Mouse (Mus musculus) brown adipose tissue, adult 24 weeks (tissue): ENCODE results near the gene Rev1. TPM values are rescaled to one million over a fixed set of nuclear protein-coding genes. Genes with fewer than 3 reads are reported as not detected.

Source experiments
- H3K27ac ChIP-seq: fragments of 200-500 bp; replicated peaks from 2 replicates; pipeline ENCODE4 v1.5.1; 2012; ENCODE audit warnings: low read depth, mild to moderate bottlenecking, low read length
- H3K4me1 ChIP-seq: fragments of 200-500 bp; 2 replicates; pipeline ENCODE4 v1.6.1; 2012; ENCODE audit warnings: low read length, mixed read lengths; ENCODE audit not compliant: control insufficient read depth, insufficient read depth, insufficient read length
- H3K4me3 ChIP-seq: fragments of 200-500 bp; 2 replicates; pipeline ENCODE4 v1.5.1; 2012; ENCODE audit warnings: low read depth, mild to moderate bottlenecking, low read length, moderate library complexity; ENCODE audit not compliant: insufficient read depth
- polyA plus RNA-seq: library from polyadenylated mRNA; stranded (reverse); fragments of >200 nt; gene quantifications from 2 replicates; pipeline ENCODE4 v1.2.4, GENCODE M21; 2012; ENCODE audit not compliant: missing spikeins, insufficient read depth, insufficient read length

The Rev1 gene
- polyA plus RNA-seq = 8.8 and 11.0 TPM in 2 replicates

GRCm38 (mm10) chr1:38129501-38130267, at the start of gene Rev1:
Rev1 (minus strand) TSS chr1:38129801.
- H3K4me1 ChIP-seq = peaks cover 8% of the 10 kb centered on the region
- peak within 1 kb of the TSS; percentile 77 for H3K4me3 ChIP-seq
- peak within 1 kb of the TSS; percentile 74 for H3K27ac ChIP-seq

- Histone ChIP-seq H3K27ac (no peak overlapping the region), H3K4me3 (no peak overlapping the region), H3K4me1 (no peaks in the 10 kb centered on the region)
Observed at GRCm38 (mm10) chr1:38178929-38179328, 49.3 kb upstream of the Rev1 start.

- H3K4me3 ChIP-seq = no peak overlapping the region
Observed at GRCm38 (mm10) chr1:38176077-38176476, 46.5 kb upstream of the Rev1 start.

GRCm38 (mm10) chr1:38171874-38172273, 42.3 kb upstream of the Rev1 start:
- Histone ChIP-seq H3K27ac (no peak overlapping the region), H3K4me3 (no peak overlapping the region), H3K4me1 (no peaks in the 10 kb centered on the region)

More at GRCm38 (mm10) chr1:38176077-38176476, 46.5 kb upstream of the Rev1 start:
- Histone ChIP-seq H3K4me1 (no peaks in the 10 kb centered on the region), H3K27ac (no peak overlapping the region)

- H3K4me3 ChIP-seq = no peak overlapping the region
- H3K27ac ChIP-seq = no peak overlapping the region
- H3K4me1 ChIP-seq = no peaks in the 10 kb centered on the region
Observed at GRCm38 (mm10) chr1:38165696-38166095, 36.1 kb upstream of the Rev1 start.

GRCm38 (mm10) chr1:38150086-38150485, 20.5 kb upstream of the Rev1 start:
- H3K27ac ChIP-seq = no peak overlapping the region
- H3K4me3 ChIP-seq = no peak overlapping the region

GRCm38 (mm10) chr1:38146008-38146407, 16.4 kb upstream of the Rev1 start:
- Histone ChIP-seq H3K4me1 (no peaks in the 10 kb centered on the region), H3K4me3 (no peak overlapping the region), H3K27ac (no peak overlapping the region)

More at GRCm38 (mm10) chr1:38150086-38150485, 20.5 kb upstream of the Rev1 start:
- no peaks in the 10 kb centered on the region for H3K4me1 ChIP-seq

- no peak overlapping the region for H3K27ac ChIP-seq
- H3K4me3 ChIP-seq = no peak overlapping the region
- no peaks in the 10 kb centered on the region for H3K4me1 ChIP-seq
Observed at GRCm38 (mm10) chr1:38141371-38141770, 11.8 kb upstream of the Rev1 start.

- Histone ChIP-seq H3K4me1 (no peaks in the 10 kb centered on the region), H3K4me3 (no peak overlapping the region), H3K27ac (no peak overlapping the region)
Observed at GRCm38 (mm10) chr1:38140911-38141310, 11.3 kb upstream of the Rev1 start.

GRCm38 (mm10) chr1:38139396-38139795, 9.8 kb upstream of the Rev1 start:
- Histone ChIP-seq H3K4me3 (no peak overlapping the region), H3K27ac (no peak overlapping the region), H3K4me1 (no peaks in the 10 kb centered on the region)

GRCm38 (mm10) chr1:38132942-38133341, 3.3 kb upstream of the Rev1 start:
- Histone ChIP-seq H3K4me3 (no peak overlapping the region), H3K27ac (no peak overlapping the region), H3K4me1 (0 out of 2 replicates have a peak, but pooled peaks cover 3% of the 10 kb centered on the region)

- Histone ChIP-seq H3K4me3 (no peak overlapping the region), H3K4me1 (peaks cover 5% of the 10 kb centered on the region; the same call in 1 of the 2 replicates), H3K27ac (no peak overlapping the region)
Observed at GRCm38 (mm10) chr1:38130715-38131483, 1.3 kb upstream of the Rev1 start.

- H3K4me3 ChIP-seq = peak overlapping the region; percentile 77
- 0 out of 2 replicates have a peak overlapping the region, but pooled peaks have one; percentile 68 for H3K27ac ChIP-seq
- peaks cover 8% of the 10 kb centered on the region for H3K4me1 ChIP-seq
Observed at GRCm38 (mm10) chr1:38128919-38129436, 623 bp downstream of the Rev1 start.

- no peak overlapping the region for H3K27ac ChIP-seq
- H3K4me3 ChIP-seq = no peak overlapping the region
- peaks cover 8% of the 10 kb centered on the region for H3K4me1 ChIP-seq
Observed at GRCm38 (mm10) chr1:38127036-38127435, 2.6 kb downstream of the Rev1 start.

- H3K27ac ChIP-seq = no peak overlapping the region
- peaks cover 8% of the 10 kb centered on the region for H3K4me1 ChIP-seq
- H3K4me3 ChIP-seq = no peak overlapping the region
Observed at GRCm38 (mm10) chr1:38126426-38126825, 3.2 kb downstream of the Rev1 start.
